Comparison of ENCODE assay signal across 17 mouse cellular contexts in genomic region chr2:106844147-106844546, GRCm38 (mm10).
A peak's percentile ranks its signal among the peaks of the same experiment; 100 is the strongest.
DNase-seq lines count a peak whose midpoint lies in the region; ATAC-seq and TF ChIP-seq lines count a peak whose summit lies in the region.
"Had no signal": no experiment of that assay in that cellular context is flagged by ENCODE, and none has a peak within 500 bp of the region (broad histone marks: within the 10 kb centered on the region; RNA-seq: fewer than 3 reads in every experiment).

No protein-coding gene starts in this region.

- H3K9ac ChIP-seq in hindbrain, embryonic 15.5 days = no peak overlapping the region
- no peak overlapping the region for H3K9ac ChIP-seq in hindbrain, embryonic 11.5 days (ENCODE audit: low read depth, low read length)
- H3K9ac ChIP-seq in lung, embryonic 15.5 days = no peak overlapping the region
- no peak overlapping the region for H3K9ac ChIP-seq in limb, embryonic 13.5 days
- no peak overlapping the region for H3K9ac ChIP-seq in liver, embryonic 11.5 days (ENCODE audit: low read depth, low read length)
- H3K9ac ChIP-seq: hindbrain, embryonic 13.5 days; midbrain, embryonic 13.5 days had no signal

- H3K9me3 ChIP-seq in hindbrain, embryonic 15.5 days = no peaks in the 10 kb centered on the region
- no peaks in the 10 kb centered on the region for H3K9me3 ChIP-seq in hindbrain, embryonic 11.5 days (ENCODE audit: control insufficient read depth, low read length)
- H3K9me3 ChIP-seq in lung, embryonic 15.5 days = no peaks in the 10 kb centered on the region
- H3K9me3 ChIP-seq in limb, embryonic 13.5 days = no peaks in the 10 kb centered on the region
- no peaks in the 10 kb centered on the region for H3K9me3 ChIP-seq in liver, embryonic 11.5 days (ENCODE audit: control insufficient read depth, low read length)
- H3K9me3 ChIP-seq: hindbrain, embryonic 13.5 days; midbrain, embryonic 13.5 days had no signal

- H3K36me3 ChIP-seq in hindbrain, embryonic 15.5 days = no peaks in the 10 kb centered on the region
- no peaks in the 10 kb centered on the region for H3K36me3 ChIP-seq in hindbrain, embryonic 11.5 days (ENCODE audit: control insufficient read depth, insufficient read depth, low read length)
- no peaks in the 10 kb centered on the region for H3K36me3 ChIP-seq in lung, embryonic 15.5 days
- no peaks in the 10 kb centered on the region; the same call in 1 of the 2 replicates for H3K36me3 ChIP-seq in limb, embryonic 13.5 days
- no peaks in the 10 kb centered on the region for H3K36me3 ChIP-seq in liver, embryonic 11.5 days (ENCODE audit: control insufficient read depth, insufficient read depth, low read length)
- H3K36me3 ChIP-seq: hindbrain, embryonic 13.5 days had no signal

- no peak for DNase-seq in frontal cortex, postnatal 36 days (ENCODE audit: low spot score in 2 of 2)
- DNase-seq in hindbrain, embryonic 11.5 days (ENCODE audit: low spot score) = no peak
- DNase-seq in lung, adult 2 months = no peak
- DNase-seq in liver, embryonic 11.5 days (ENCODE audit: low spot score) = no peak
- DNase-seq: adrenal gland, adult 2 months; cerebellum, adult 9-11 months; kidney, adult 18-20 months had no signal

- ATAC-seq in frontal cortex, adult (ENCODE audit: low TSS enrichment) = peak; percentile 21; the same call in 1 of the 2 replicates
- 0 out of 2 replicates have a peak, but pooled peaks have one; percentile 9 for ATAC-seq in hindbrain, embryonic 15.5 days (ENCODE audit: low FRiP score, low read depth)
- ATAC-seq in hindbrain, embryonic 11.5 days (ENCODE audit: low FRiP score) = no peak
- ATAC-seq in lung, embryonic 15.5 days (ENCODE audit: borderline replicate concordance, extremely low read depth, low FRiP score, low TSS enrichment) = no peak; the same call in 1 of the 2 replicates
- no peak for ATAC-seq in limb, embryonic 13.5 days (ENCODE audit: low FRiP score, low read depth)
- ATAC-seq in liver, embryonic 11.5 days (replicated peaks; ENCODE audit: low FRiP score) = no peak
- ATAC-seq: forebrain, embryonic 14.5 days; midbrain, embryonic 13.5 days had no signal

- no peak for TF ChIP-seq CTCF in lung, adult 2 months (IDR thresholded peaks at IDR 0.05; ENCODE audit: insufficient read depth, low read length)

- H3K27me3 ChIP-seq in hindbrain, embryonic 15.5 days = no peaks in the 10 kb centered on the region
- no peaks in the 10 kb centered on the region for H3K27me3 ChIP-seq in hindbrain, embryonic 11.5 days (ENCODE audit: control insufficient read depth, insufficient read depth, low read length)
- no peaks in the 10 kb centered on the region for H3K27me3 ChIP-seq in lung, embryonic 15.5 days
- no peaks in the 10 kb centered on the region for H3K27me3 ChIP-seq in limb, embryonic 13.5 days
- no peaks in the 10 kb centered on the region for H3K27me3 ChIP-seq in liver, embryonic 11.5 days (replicated peaks; ENCODE audit: control insufficient read depth, insufficient read depth, low read length)
- H3K27me3 ChIP-seq: CH12.LX; midbrain, embryonic 13.5 days had no signal

- H3K27ac ChIP-seq in hindbrain, embryonic 15.5 days (replicated peaks) = no peak overlapping the region
- H3K27ac ChIP-seq in hindbrain, embryonic 11.5 days (ENCODE audit: low read depth, low read length) = no peak overlapping the region
- H3K27ac ChIP-seq in lung, embryonic 15.5 days = peak overlapping the region; percentile 70
- H3K27ac ChIP-seq in limb, embryonic 13.5 days = peak overlapping the region; percentile 22; the same call in 1 of the 2 replicates
- H3K27ac ChIP-seq in liver, embryonic 11.5 days (ENCODE audit: low read depth, low read length) = no peak overlapping the region
- H3K27ac ChIP-seq: hindbrain, embryonic 13.5 days; layer of hippocampus, adult 2 months; midbrain, embryonic 13.5 days had no signal

- H3K4me2 ChIP-seq in hindbrain, embryonic 15.5 days = no peak overlapping the region
- H3K4me2 ChIP-seq in hindbrain, embryonic 11.5 days (replicated peaks; ENCODE audit: low read depth, low read length) = no peak overlapping the region
- peak overlapping the region; percentile 34 for H3K4me2 ChIP-seq in lung, embryonic 15.5 days
- H3K4me2 ChIP-seq in limb, embryonic 13.5 days (replicated peaks) = no peak overlapping the region
- H3K4me2 ChIP-seq in liver, embryonic 11.5 days = no peak overlapping the region
- H3K4me2 ChIP-seq: hindbrain, embryonic 13.5 days; midbrain, embryonic 13.5 days had no signal

- H3K4me1 ChIP-seq in hindbrain, embryonic 15.5 days (replicated peaks) = peaks cover 9% of the 10 kb centered on the region; the same call in 1 of the 2 replicates
- no peaks in the 10 kb centered on the region for H3K4me1 ChIP-seq in hindbrain, embryonic 11.5 days (replicated peaks; ENCODE audit: control insufficient read depth, insufficient read depth, low read length)
- peaks cover 29% of the 10 kb centered on the region for H3K4me1 ChIP-seq in lung, embryonic 15.5 days
- H3K4me1 ChIP-seq in lung, adult 2 months (ENCODE audit: control insufficient read depth, insufficient read depth, low read length) = peaks cover 7% of the 10 kb centered on the region; the same call in 1 of the 2 replicates
- H3K4me1 ChIP-seq in limb, embryonic 13.5 days = peaks cover 55% of the 10 kb centered on the region
- no peaks in the 10 kb centered on the region; the same call in 1 of the 2 replicates for H3K4me1 ChIP-seq in liver, embryonic 11.5 days (replicated peaks; ENCODE audit: control insufficient read depth, insufficient read depth, low read length)

- TF ChIP-seq POLR2A in lung, adult 2 months (IDR thresholded peaks at IDR 0.05; ENCODE audit: borderline replicate concordance, extremely low read depth, low read depth, low read length) = no peak

- H3K4me3 ChIP-seq in hindbrain, embryonic 15.5 days = no peak overlapping the region
- no peak overlapping the region for H3K4me3 ChIP-seq in hindbrain, embryonic 11.5 days (ENCODE audit: low read depth, low read length)
- H3K4me3 ChIP-seq in lung, embryonic 15.5 days = no peak overlapping the region
- no peak overlapping the region for H3K4me3 ChIP-seq in lung, adult 2 months (replicated peaks; ENCODE audit: extremely low read depth, low read depth, low read length)
- no peak overlapping the region for H3K4me3 ChIP-seq in limb, embryonic 13.5 days
- H3K4me3 ChIP-seq in liver, embryonic 11.5 days (ENCODE audit: low read depth, low read length) = no peak overlapping the region
- H3K4me3 ChIP-seq: hindbrain, embryonic 13.5 days; layer of hippocampus, adult 2 months; midbrain, embryonic 13.5 days; myocyte had no signal

- WGBS in hindbrain, embryonic 15.5 days = 76% methylated on average over 9 of the region's 9 CpGs
- WGBS in hindbrain, embryonic 11.5 days = 72% methylated on average over 9 of the region's 9 CpGs
- 50% methylated on average over 9 of the region's 9 CpGs for WGBS in lung, embryonic 15.5 days
- WGBS in lung, adult 2 months = 54% methylated on average over 9 of the region's 9 CpGs
- WGBS in limb, embryonic 13.5 days = 65% methylated on average over 9 of the region's 9 CpGs
- 70% methylated on average over 9 of the region's 9 CpGs for WGBS in liver, embryonic 11.5 days

Comparison
In these comparisons a context has a peak if more than half of its experiments do, and no peak if none do; other contexts are left out.
1. ATAC-seq: peak in frontal cortex, adult (single experiment) and hindbrain, embryonic 15.5 days (single experiment); none in hindbrain, embryonic 11.5 days (single experiment), lung, embryonic 15.5 days (single experiment), limb, embryonic 13.5 days (single experiment) and liver, embryonic 11.5 days (single experiment).
2. H3K27ac ChIP-seq: peak in lung, embryonic 15.5 days (single experiment) and limb, embryonic 13.5 days (single experiment); none in hindbrain, embryonic 15.5 days (single experiment), hindbrain, embryonic 11.5 days (single experiment) and liver, embryonic 11.5 days (single experiment).